Comparison of ENCODE assay signal across 20 mouse cellular contexts in genomic region chr1:153712633-153713032, GRCm38 (mm10). TPM values are rescaled to one million over a fixed set of nuclear protein-coding genes. Genes with fewer than 3 reads are reported as not detected.
"Had no signal": no experiment of that assay in that cellular context is flagged by ENCODE, and none has a peak within 500 bp of the region (broad histone marks: within the 10 kb centered on the region; RNA-seq: fewer than 3 reads in every experiment).

No protein-coding gene starts in this region.

- H3K4me2 ChIP-seq: lung, embryonic 14.5 days; midbrain, embryonic 13.5 days; midbrain, embryonic 15.5 days; neural tube, embryonic 13.5 days; neural tube, embryonic 15.5 days had no signal

- H3K9ac ChIP-seq: lung, embryonic 14.5 days; midbrain, embryonic 13.5 days; midbrain, embryonic 15.5 days; neural tube, embryonic 13.5 days; neural tube, embryonic 15.5 days had no signal

- H3K4me3 ChIP-seq: midbrain, embryonic 10.5 days; midbrain, embryonic 13.5 days; midbrain, embryonic 15.5 days; myocyte; neural tube, embryonic 13.5 days; neural tube, embryonic 15.5 days had no signal

- H3K27ac ChIP-seq: midbrain, embryonic 10.5 days; midbrain, embryonic 13.5 days; midbrain, embryonic 15.5 days; neural tube, embryonic 13.5 days; neural tube, embryonic 15.5 days had no signal

- H3K36me3 ChIP-seq: midbrain, embryonic 10.5 days; midbrain, embryonic 13.5 days; midbrain, embryonic 15.5 days; neural tube, embryonic 13.5 days; neural tube, embryonic 15.5 days had no signal

- H3K4me1 ChIP-seq: midbrain, embryonic 15.5 days; neural tube, embryonic 13.5 days; neural tube, embryonic 15.5 days had no signal

- H3K27me3 ChIP-seq: midbrain, embryonic 13.5 days; midbrain, embryonic 15.5 days; neural tube, embryonic 13.5 days; neural tube, embryonic 15.5 days had no signal

- H3K9me3 ChIP-seq: midbrain, embryonic 10.5 days; midbrain, embryonic 13.5 days; midbrain, embryonic 15.5 days; neural tube, embryonic 13.5 days; neural tube, embryonic 15.5 days had no signal

- DNase-seq: lung, adult 18-20 months; lung, embryonic 14.5 days; lung, postnatal 10 days; lung, postnatal 4 days; retina, postnatal 1 day; right cerebral cortex, adult 18-20 months; right cerebral cortex, postnatal 25 days; right cerebral cortex, postnatal 4 days; spleen, adult 18-20 months; thymus, adult 18-20 months; thymus, postnatal 14 days; thymus, postnatal 36 days had no signal

- ATAC-seq: midbrain, embryonic 13.5 days; midbrain, embryonic 15.5 days had no signal

RNA-seq across cellular contexts. Expression of gene Rgs16, which starts 27.5 kb away (rescaled TPM):
- total RNA-seq: megakaryocyte, adult 5-6 weeks had no signal

RNA-seq across cellular contexts. Expression of gene Rgs8, which starts 59.8 kb away (rescaled TPM):
- total RNA-seq: megakaryocyte, adult 5-6 weeks; megakaryocyte-erythroid progenitor cell, adult 5-6 weeks had no signal
